Mouse (Mus musculus): ENCODE results near the gene Parn.

- peak; percentile 75 for TF ChIP-seq RAD21 (IDR thresholded peaks at IDR 0.05; ENCODE audit: low read depth, low read length)
- TF ChIP-seq POLR2A (IDR thresholded peaks at IDR 0.05; ENCODE audit: control insufficient read depth in 1 of 2, insufficient read depth in 1 of 2, low read depth in 1 of 2, low read length in 2 of 2, poor library complexity in 1 of 2): no peak
- TF ChIP-seq SIN3A (IDR thresholded peaks at IDR 0.05; ENCODE audit: low read length): no peak
- no peak for TF ChIP-seq USF2 (IDR thresholded peaks at IDR 0.05; ENCODE audit: borderline replicate concordance in 1 of 2, insufficient read depth in 1 of 2, low read depth in 1 of 2, low read length in 2 of 2)
- no peak for TF ChIP-seq MXI1 (IDR thresholded peaks at IDR 0.05; ENCODE audit: low read depth, low read length)
- TF ChIP-seq ZNF384 (IDR thresholded peaks at IDR 0.05; ENCODE audit: low read depth, low read length): no peak
Observed at GRCm38 (mm10) chr16:13532840-13533239, 135.1 kb downstream of the Parn start.

All from MEL (cell line).